Mouse (Mus musculus): ENCODE results near the gene Sel1l. TPM values are rescaled to one million over a fixed set of nuclear protein-coding genes. Genes with fewer than 3 reads are reported as not detected.

Gene Sel1l
- polyA plus RNA-seq, 2 experiments, result 12.8 to 28.3 TPM

- DNase-seq (ENCODE audit: low read depth in 3 of 3, low spot score in 3 of 3) (no peak), ATAC-seq (ENCODE audit: insufficient read depth) (no peak)
- Histone ChIP-seq H3K9ac (replicated peaks) (no peak overlapping the region), H3K4me3 (ENCODE audit: insufficient read depth in 1 of 2, low read depth in 2 of 2, low read length in 2 of 2) (no peak overlapping the region), H3K27ac (no peak overlapping the region), H3K9me3 (ENCODE audit: control insufficient read depth, low read length) (no peaks in the 10 kb centered on the region), H3K4me1 (replicated peaks; ENCODE audit: control insufficient read depth in 2 of 2, insufficient read depth in 2 of 2, low read length in 1 of 2) (peaks cover 0 to 5% of the 10 kb centered on the region in 2 experiments; a peak in 1 of 4 replicates), H3K4me2 (ENCODE audit: low read depth) (no peak overlapping the region), H3K27me3 (ENCODE audit: control insufficient read depth, insufficient read depth, low read length) (no peaks in the 10 kb centered on the region), H3K36me3 (replicated peaks; ENCODE audit: control insufficient read depth, insufficient read depth, low read depth) (no peaks in the 10 kb centered on the region)
- TF ChIP-seq EP300 (IDR thresholded peaks at IDR 0.05; ENCODE audit: low read depth), result no peak
- TF ChIP-seq CTCF (IDR thresholded peaks at IDR 0.05; ENCODE audit: low read depth), result no peak
- 79% methylated on average over 12 of the region's 12 CpGs for WGBS (ENCODE audit: insufficient replicate concordance)
Observed at GRCm38 (mm10) chr12:91802586-91803206, 46.3 kb downstream of the Sel1l start.

DNA sequence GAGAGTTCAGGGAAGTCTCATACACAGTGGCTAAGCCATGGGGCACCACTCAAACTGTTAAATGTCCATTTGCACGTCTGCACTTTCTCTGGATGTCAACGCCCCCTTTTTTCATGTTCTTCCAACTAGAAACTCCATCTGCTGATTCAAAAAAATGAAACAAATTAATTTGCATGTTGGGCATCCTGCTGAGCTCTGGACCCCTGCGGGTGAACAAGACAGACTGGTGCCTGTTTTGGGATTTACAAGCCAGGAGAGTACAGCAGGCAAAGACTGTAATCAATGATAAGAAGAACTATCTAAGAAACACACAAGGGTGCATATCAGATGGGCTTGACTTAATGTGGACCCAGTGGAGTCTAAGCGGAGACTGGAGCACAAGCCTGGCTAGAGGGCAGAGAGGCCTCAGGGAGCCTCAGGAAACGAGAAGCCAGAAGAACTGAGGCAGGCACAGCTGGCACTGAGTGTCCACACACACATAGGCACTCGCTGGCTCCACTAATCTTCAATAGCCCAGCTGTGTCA lies 48.0 kb downstream of the Sel1l start:
- TF ChIP-seq CTCF (IDR thresholded peaks at IDR 0.05; ENCODE audit: low read depth), result no peak
- TF ChIP-seq EP300 (IDR thresholded peaks at IDR 0.05; ENCODE audit: low read depth), result 0 out of 2 replicates have a peak, but pooled peaks have one; percentile 17
- H3K27ac ChIP-seq, result no peak overlapping the region
- DNase-seq (ENCODE audit: low read depth in 3 of 3, low spot score in 3 of 3) (no peak), ATAC-seq (ENCODE audit: insufficient read depth) (peak; percentile 25; the same call in 1 of the 2 replicates)
- no peak overlapping the region for H3K9ac ChIP-seq (replicated peaks)
- no peaks in the 10 kb centered on the region for H3K36me3 ChIP-seq (replicated peaks; ENCODE audit: control insufficient read depth, insufficient read depth, low read depth)
- no peak overlapping the region for H3K4me3 ChIP-seq (ENCODE audit: insufficient read depth in 1 of 2, low read depth in 2 of 2, low read length in 2 of 2)
- H3K4me2 ChIP-seq (ENCODE audit: low read depth), result no peak overlapping the region
- no peaks in the 10 kb centered on the region for H3K27me3 ChIP-seq (ENCODE audit: control insufficient read depth, insufficient read depth, low read length)
- H3K9me3 ChIP-seq (ENCODE audit: control insufficient read depth, low read length), result no peaks in the 10 kb centered on the region
- 38% methylated on average over 6 of the region's 6 CpGs for WGBS (ENCODE audit: insufficient replicate concordance)
- peaks cover 0 to 5% of the 10 kb centered on the region in 2 experiments; a peak in 1 of 4 replicates for H3K4me1 ChIP-seq (replicated peaks; ENCODE audit: control insufficient read depth in 2 of 2, insufficient read depth in 2 of 2, low read length in 1 of 2)

GRCm38 (mm10) chr12:91799821-91800335 lies 49.1 kb downstream of the Sel1l start:
- Histone ChIP-seq H3K9ac (replicated peaks) (no peak overlapping the region), H3K27ac (no peak overlapping the region), H3K4me3 (ENCODE audit: insufficient read depth in 1 of 2, low read depth in 2 of 2, low read length in 2 of 2) (no peak overlapping the region), H3K27me3 (ENCODE audit: control insufficient read depth, insufficient read depth, low read length) (no peaks in the 10 kb centered on the region), H3K9me3 (ENCODE audit: control insufficient read depth, low read length) (no peaks in the 10 kb centered on the region), H3K36me3 (replicated peaks; ENCODE audit: control insufficient read depth, insufficient read depth, low read depth) (no peaks in the 10 kb centered on the region), H3K4me1 (replicated peaks; ENCODE audit: control insufficient read depth in 2 of 2, insufficient read depth in 2 of 2, low read length in 1 of 2) (peaks cover 0 to 5% of the 10 kb centered on the region in 2 experiments; a peak in 1 of 4 replicates), H3K4me2 (ENCODE audit: low read depth) (no peak overlapping the region)
- ATAC-seq (ENCODE audit: insufficient read depth), result no peak
- TF ChIP-seq CTCF (IDR thresholded peaks at IDR 0.05; ENCODE audit: low read depth) (no peak), EP300 (IDR thresholded peaks at IDR 0.05; ENCODE audit: low read depth) (no peak)
- WGBS (ENCODE audit: insufficient replicate concordance), result 54% methylated on average over 12 of the region's 12 CpGs
- no peak for DNase-seq (ENCODE audit: low read depth in 3 of 3, low spot score in 3 of 3)

GRCm38 (mm10) chr12:91799379-91799773 lies 49.6 kb downstream of the Sel1l start:
- DNase-seq (ENCODE audit: low read depth in 3 of 3, low spot score in 3 of 3), result no peak
- H3K4me2 ChIP-seq (ENCODE audit: low read depth), result 0 out of 2 replicates have a peak overlapping the region, but pooled peaks have one; percentile 2

DNA sequence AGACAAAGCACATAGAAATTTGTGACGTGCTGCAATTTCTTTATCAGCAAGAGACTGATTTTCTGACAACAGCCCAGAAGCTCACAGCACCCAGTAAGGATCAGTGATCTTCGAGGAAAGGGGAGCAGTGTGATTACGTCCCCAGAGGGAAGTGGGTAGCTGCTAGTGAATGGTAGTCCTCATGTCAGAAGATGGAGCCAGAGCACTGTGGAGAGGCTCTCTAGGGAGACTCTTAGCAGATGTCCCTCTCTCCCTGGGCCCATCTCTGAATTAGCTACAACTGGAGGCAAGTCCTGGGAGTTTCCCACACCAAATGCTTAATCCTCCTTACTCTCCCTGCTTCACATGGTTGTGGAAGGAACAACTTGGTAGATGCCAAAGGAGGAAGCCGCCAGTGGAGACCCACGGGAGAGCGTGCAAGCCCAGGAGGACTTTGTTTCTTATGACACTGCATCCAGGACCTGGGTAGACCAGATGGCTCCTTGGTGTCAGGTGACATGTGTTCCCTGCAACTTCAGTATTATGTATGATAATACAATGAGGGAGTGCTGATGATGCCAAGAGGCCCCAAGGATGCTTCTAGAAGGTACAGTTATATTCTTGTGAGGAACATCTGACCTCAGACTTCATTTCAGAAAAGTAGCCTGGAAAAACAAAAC lies 50.1 kb downstream of the Sel1l start:
- TF ChIP-seq EP300 (IDR thresholded peaks at IDR 0.05; ENCODE audit: low read depth) (no peak), CTCF (IDR thresholded peaks at IDR 0.05; ENCODE audit: low read depth) (no peak)
- Histone ChIP-seq H3K9me3 (ENCODE audit: control insufficient read depth, low read length) (no peaks in the 10 kb centered on the region), H3K9ac (replicated peaks) (no peak overlapping the region), H3K4me3 (ENCODE audit: insufficient read depth in 1 of 2, low read depth in 2 of 2, low read length in 2 of 2) (no peak overlapping the region), H3K4me2 (ENCODE audit: low read depth) (0 out of 2 replicates have a peak overlapping the region, but pooled peaks have one; percentile 2), H3K27ac (no peak overlapping the region), H3K4me1 (replicated peaks; ENCODE audit: control insufficient read depth in 2 of 2, insufficient read depth in 2 of 2, low read length in 1 of 2) (peaks cover 0 to 5% of the 10 kb centered on the region in 2 experiments; a peak in 1 of 4 replicates), H3K36me3 (replicated peaks; ENCODE audit: control insufficient read depth, insufficient read depth, low read depth) (no peaks in the 10 kb centered on the region), H3K27me3 (ENCODE audit: control insufficient read depth, insufficient read depth, low read length) (no peaks in the 10 kb centered on the region)
- ATAC-seq (ENCODE audit: insufficient read depth) (peak; percentile 35; the same call in 1 of the 2 replicates), DNase-seq (ENCODE audit: low read depth in 3 of 3, low spot score in 3 of 3) (no peak)
- 44% methylated on average over 6 of the region's 6 CpGs for WGBS (ENCODE audit: insufficient replicate concordance)

More at GRCm38 (mm10) chr12:91799379-91799773, 49.6 kb downstream of the Sel1l start:
- no peak overlapping the region for H3K27ac ChIP-seq
- ATAC-seq (ENCODE audit: insufficient read depth), result no peak
- no peak overlapping the region for H3K4me3 ChIP-seq (ENCODE audit: insufficient read depth in 1 of 2, low read depth in 2 of 2, low read length in 2 of 2)
- 7% methylated on average over 6 of the region's 6 CpGs for WGBS (ENCODE audit: insufficient replicate concordance)
- H3K9ac ChIP-seq (replicated peaks), result no peak overlapping the region
- H3K27me3 ChIP-seq (ENCODE audit: control insufficient read depth, insufficient read depth, low read length), result no peaks in the 10 kb centered on the region
- peaks cover 0 to 5% of the 10 kb centered on the region in 2 experiments; a peak in 1 of 4 replicates for H3K4me1 ChIP-seq (replicated peaks; ENCODE audit: control insufficient read depth in 2 of 2, insufficient read depth in 2 of 2, low read length in 1 of 2)
- no peak for TF ChIP-seq EP300 (IDR thresholded peaks at IDR 0.05; ENCODE audit: low read depth)
- peak; percentile 77 for TF ChIP-seq CTCF (IDR thresholded peaks at IDR 0.05; ENCODE audit: low read depth)
- no peaks in the 10 kb centered on the region for H3K36me3 ChIP-seq (replicated peaks; ENCODE audit: control insufficient read depth, insufficient read depth, low read depth)
- no peaks in the 10 kb centered on the region for H3K9me3 ChIP-seq (ENCODE audit: control insufficient read depth, low read length)
